Mouse (Mus musculus): Measurements from ENCODE around the gene Mogs.

- no peak for TF ChIP-seq CTCF (IDR thresholded peaks at IDR 0.05; ENCODE audit: borderline replicate concordance, insufficient read depth, low read depth, low read length)
- TF ChIP-seq POLR2A (IDR thresholded peaks at IDR 0.05; ENCODE audit: borderline replicate concordance, insufficient read depth, low read length) = no peak
Observed at GRCm38 (mm10) chr6:83111510-83112136, 3.7 kb upstream of the Mogs start.
